Mouse (Mus musculus): ENCODE measurements at regions not wholly inside any gene's neighbourhood (a gene's known extent, or its start where the extent isn't known, plus 50 kb on each side); places are given as distances from the start of the nearest gene placed in this dataset.

DNA sequence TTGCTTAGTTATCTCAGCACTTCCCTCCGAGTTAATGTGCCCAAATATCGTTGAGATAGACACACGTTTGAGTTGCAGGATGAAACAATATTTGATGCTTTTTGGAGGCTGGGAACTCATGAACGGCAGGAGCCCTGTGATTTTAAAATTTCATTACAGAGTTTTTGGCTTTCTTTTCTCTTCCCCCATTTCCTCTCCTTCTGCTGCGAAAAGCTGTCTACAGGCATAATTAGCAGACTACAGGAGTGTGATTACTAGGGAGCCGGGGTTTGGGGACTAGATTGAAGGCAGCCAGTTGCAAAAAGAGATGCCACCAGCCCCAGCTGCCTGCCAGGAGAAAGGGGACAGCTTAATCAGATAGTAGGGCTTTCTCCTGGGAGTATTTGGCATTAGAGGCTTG is 274.2 kb upstream of the Mki67 start:
- DNase-seq (ENCODE audit: low read depth), result no peak

DNA sequence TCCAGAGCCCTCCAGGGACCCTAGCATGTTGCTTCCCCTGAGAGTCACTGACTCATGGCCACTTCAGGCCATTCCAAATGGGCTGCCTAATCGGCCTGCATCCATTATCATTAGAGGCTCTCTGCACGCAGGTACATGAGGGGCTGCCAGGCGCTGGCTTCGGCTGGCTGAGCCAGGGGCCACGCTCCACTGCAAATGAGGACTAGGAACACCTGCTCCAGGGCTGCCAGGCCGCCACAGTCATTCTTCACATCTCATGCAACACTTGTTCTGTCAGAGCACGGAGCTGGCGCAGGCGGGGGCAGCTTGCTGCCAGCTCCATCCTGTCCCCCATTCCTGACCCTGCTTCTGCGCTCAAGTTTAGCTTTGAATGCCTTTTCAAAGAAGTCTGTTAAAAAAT is 280.7 kb upstream of the Mki67 start:
- DNase-seq (ENCODE audit: low read depth), result no peak

DNA sequence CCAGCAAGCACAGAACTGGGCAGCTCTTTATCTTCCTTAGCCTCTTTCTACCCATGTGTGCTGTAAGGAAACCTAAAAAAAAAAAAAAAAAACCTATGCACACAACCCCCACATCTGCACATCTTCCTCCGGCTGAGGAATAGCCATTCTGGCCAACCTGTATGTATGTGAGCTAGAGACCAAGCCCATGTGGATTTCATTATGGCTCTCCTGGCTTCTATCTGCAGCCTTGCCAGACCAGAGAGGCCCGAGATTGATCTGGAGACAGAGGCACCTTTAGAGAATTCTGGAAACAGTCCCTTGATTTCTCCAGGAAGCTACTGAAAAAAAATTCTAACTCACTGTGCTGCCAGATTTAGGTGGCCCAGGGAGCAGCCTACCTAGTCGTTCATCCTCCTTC is 281.5 kb upstream of the Mki67 start:
- DNase-seq (ENCODE audit: low read depth), result no peak

DNA sequence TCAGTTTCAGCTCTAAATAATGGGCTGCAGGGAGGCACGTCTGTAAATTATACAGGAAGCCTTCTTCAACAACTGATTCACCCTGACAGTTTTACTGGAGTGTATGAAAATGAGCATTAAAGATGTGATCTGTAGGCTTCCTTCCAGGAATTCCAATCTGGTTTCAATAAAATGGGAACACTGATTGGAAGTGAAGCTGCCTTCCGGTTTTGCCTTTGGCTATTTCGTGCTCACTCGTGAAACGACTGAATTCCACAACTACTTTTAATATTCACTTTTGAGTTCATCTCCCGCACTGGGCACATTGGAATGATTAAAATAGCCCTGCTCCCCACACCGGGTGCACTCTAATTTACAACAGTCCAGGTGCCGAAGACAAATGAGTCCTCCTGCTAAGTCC is 286.2 kb upstream of the Mki67 start:
- DNase-seq (ENCODE audit: low read depth), result no peak

DNA sequence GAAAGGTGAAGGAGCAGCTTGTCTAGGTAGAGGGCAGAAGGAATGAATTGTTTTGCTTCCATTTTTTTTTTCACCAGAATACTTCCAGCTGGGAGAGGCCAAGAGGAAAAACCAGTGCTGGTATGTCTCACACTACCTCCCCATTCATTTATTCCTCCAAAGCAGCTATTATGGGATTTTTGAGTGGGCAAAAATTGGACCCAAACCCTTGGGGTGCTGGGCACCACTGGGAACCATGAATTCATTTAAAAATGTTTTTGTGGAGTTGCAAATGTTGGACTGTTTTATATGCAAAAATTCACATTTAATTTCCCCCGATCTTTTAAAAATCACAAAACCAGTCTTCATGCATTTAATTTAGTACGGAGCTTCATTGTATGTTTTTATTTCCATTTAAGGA is 287.1 kb upstream of the Mki67 start:
- DNase-seq (ENCODE audit: low read depth), result no peak

DNA sequence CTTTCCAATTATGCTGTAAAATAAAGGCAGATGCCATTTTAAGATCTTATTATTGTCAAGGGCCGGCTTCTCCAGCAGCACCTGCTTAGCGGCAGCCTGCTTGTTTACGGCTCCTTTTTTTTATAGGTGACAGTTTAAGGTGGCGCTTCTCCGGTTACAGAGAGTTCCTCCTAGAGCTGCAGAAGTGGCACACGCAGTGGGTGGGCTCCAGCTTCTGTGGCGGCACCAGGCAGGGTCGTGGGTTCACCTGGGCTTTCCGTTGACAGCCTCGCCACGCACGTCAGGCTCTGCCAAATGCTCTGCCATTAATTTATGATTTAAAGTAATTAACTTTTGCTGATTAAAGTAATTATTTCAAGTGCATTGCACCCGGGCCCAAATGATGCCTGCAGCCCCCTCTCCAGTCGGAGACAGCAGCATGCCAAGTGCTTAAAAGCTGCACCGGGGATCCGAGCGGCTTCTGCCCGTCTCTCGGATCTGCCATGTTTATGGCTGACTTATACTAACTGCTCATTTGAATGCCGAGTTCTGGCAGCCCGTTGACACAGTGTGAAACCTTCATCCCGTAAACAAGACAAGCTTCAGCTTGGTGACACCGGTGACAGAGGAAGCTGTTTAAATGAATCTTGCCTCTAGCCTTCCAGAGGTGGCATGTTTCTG is 291.8 kb upstream of the Mki67 start:
- DNase-seq (ENCODE audit: low read depth), result no peak

DNA sequence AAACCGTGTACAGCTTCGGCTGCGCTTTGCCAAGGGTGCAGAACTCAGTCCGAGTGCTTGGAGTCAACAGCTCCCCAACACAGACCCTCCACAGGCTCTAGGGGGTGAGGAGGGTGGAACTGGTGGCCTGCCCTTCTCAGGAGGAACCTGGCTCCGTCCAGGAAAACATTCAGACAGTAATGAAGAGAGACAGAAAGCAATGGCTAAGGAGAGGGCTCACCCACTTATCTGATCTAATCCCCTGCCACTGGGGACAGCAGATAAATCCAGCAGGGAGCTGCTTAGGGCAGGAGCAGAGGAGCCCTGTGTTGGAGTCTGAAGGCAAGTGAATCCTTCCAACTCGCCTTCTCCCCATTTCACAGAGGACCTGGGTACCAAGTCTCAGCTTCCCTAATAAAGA is 292.3 kb upstream of the Mki67 start:
- no peak for DNase-seq (ENCODE audit: low read depth)

DNA sequence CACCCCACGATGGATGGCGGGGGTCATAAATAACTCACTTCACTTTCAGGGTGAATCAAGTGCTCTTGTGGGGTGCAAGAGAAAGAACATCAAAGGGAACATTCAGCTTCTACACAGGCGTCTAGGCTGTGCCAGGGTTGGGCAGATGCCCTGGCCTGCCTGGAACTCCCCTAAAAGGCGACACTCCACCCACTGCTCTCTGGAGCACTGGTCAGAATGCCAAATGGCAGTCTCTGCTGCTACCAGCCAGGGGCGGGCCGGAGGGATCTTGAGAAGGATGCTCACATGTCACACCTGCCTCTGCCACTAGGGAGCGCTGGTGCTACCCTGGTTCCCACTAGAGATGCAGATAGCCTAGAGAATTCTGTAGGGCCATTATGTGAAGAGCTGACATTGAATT is 293.9 kb upstream of the Mki67 start:
- DNase-seq (ENCODE audit: low read depth), result peak; percentile 6

DNA sequence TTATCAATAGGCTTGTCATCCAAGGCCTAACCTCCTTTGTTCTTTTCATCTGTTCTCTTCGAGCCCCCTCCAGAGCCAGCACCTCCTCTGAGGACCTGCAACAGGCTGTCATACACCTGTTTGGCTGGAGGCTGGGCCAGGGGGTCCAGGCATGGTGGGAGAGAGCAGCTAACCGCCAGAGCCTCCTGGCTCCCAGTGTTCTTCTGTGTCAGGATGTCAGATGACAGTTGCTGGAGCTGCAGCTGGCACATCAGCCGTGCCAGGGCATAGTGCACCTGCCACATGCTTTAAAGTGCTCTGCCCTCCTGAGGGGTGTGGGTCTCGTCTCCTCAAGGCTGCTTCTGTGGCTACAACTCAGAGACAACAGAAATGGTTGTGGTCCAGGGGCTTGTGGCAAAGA is 298.5 kb upstream of the Mki67 start:
- no peak for DNase-seq (ENCODE audit: low read depth)

DNA sequence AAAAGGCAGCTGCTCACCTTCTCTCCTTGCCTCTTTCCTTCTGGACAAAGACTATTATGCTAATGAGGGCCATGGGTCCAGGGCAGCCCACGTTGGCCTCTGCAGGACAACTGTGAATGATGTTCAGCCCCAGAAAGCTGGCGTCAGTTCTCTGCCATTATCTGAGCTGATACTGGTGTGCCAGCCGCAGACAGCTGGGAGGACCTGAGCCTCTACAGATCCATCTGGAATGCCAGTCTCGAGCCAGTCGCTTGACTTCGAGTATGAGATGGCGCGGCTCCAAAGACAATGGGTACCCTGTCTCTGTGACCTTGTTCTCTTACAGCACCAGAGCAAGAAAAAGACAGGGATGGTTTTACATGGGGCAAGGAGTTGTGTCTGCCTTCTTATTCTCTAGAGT is 300.8 kb upstream of the Mki67 start:
- DNase-seq (ENCODE audit: low read depth), result no peak

DNA sequence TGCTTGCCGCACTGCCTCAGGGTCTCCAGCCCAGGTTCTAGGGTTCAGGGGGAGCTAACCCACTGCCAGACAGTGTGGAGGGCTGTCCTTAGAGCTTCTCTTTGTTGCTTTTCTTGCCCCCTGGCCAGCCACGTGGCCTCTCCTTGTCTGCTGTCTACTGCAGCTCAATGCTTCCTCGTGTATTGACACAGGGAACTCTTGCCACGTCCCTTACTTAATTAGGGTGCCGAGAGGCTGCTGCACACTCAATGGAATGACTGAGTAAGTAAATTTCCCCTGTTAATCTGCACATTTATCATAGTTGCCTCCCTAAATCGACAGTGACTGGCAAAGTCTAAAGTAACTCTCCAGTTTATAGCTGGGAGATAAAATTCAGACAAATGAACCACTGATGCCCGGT is 304.4 kb upstream of the Mki67 start:
- DNase-seq (ENCODE audit: low read depth), result no peak

DNA sequence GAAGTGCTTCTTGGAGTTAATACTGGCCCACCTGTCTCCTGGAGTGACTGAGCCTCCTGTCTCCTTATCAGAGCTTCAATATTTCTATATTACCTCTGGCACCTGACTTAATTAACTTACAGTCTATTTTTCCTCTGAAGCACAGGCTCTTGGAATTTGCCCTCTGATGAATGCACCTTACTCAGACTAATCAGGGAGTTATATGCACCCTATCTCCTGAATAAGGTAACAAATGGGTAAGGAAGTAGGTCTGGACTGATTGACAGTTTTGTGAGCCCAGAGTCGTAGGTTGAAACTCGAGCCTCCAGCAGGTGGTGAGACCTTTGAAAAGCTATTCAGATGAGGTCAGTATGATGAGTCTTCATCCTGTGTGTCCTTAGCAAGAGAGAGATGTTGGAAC is 304.9 kb upstream of the Mki67 start:
- DNase-seq (ENCODE audit: low read depth), result no peak

DNA sequence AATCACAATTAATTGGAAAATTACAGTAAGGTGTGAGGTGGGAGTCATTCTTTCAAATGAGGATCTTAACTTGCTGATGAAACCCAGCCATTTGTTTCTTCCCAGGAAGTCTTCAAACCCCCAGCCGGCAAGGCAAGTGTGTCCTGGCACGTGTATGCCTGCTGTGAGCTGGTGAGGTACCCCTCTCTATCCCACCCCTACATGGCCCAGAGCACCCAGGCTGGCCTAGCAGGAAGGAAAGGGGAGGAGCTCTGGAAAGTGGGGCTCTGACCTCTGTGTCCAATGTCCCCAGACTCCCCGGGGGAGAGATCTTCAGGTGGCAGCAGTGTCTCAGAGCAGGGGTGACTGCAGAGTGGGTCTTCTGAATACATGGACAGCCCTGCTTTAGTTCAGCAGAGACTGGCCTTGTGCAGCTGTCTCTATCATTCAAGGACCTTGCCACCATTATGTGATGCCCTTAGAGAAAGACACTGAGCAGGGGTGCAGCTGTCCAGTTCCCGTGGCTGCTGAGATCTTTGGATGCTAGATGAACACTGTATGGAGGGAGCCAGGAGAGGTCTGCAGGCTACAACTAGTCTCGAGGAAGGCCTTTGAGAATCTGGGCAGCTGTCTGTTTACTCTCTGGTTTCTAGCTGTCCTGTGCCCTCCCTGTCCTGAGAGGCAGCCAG is 306.8 kb upstream of the Mki67 start:
- no peak for DNase-seq (ENCODE audit: low read depth)

DNA sequence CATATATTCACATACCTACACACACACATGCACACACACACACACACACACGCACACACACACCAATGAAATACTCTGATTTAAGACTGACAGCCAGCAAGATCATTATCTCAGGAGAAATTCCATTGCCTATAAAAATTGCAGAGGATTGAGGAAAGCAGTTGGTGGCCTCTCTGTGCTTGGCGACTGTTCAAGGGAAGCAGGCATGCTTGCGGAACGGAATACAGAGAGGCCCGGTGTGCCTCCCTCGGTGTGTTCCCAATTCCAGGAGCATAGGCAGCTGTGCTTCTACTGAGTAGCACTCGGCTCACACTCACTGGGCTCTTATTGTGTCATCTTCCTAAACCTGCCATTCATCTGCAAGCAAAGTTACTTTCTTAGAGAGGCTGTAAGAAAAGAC is 310.3 kb upstream of the Mki67 start:
- no peak for DNase-seq (ENCODE audit: low read depth)

DNA sequence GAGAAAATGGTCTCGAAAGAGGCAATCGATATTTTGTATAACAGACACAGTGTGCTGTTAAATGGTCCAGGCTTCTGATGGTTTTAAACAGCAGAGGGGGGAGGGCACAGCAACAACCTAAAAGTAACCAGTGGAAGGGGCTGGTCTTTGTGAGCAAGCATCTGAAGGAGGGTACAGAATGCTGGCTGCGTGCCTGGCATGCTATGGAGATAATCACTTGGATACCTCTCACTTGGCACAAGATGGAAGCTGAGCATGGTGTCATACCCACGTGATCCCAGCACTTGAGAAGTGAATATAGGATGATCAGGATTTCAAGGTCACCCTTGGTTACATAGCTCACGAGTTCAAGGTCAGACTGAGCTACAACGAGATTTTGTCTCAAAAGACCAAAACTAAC is 315.9 kb upstream of the Mki67 start:
- DNase-seq (ENCODE audit: low read depth), result no peak

DNA sequence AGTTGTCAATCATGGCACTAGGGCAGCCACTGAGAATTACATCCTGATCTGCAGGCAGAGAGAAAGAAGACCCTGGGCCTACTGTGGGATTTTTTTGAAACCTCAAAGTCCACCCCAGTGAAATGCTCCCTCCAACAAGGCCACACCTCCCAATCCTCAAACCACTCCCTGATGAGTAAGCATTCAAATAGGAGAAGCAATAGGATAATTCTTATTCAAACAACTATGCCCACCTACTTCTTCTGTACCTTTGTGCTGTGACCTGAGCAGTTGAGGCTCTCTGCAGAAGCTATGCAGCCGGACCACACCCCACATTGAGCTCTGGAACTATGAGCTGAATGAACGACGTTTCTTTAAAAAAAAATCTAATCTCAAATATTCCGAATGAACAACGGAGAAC is 317.4 kb upstream of the Mki67 start:
- no peak for DNase-seq (ENCODE audit: low read depth)

DNA sequence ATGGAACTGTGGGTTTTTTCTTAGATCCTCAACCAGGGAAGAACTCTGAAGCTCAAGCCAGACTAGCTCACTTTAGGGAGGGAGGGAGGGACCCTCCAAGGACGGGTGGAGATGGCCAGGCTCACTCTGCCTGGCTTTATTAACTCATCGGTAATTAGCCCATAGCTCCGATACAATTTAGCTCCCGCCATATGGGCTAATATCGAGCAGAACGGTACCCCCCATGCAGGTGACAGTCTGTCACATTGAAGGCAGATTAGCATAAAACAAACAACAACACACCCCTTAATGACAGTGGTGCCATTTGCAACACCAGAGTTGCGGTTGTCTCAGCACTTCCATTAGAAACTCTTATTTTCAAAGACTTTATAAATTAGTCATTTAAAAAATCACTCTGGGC is 319.6 kb upstream of the Mki67 start:
- DNase-seq (ENCODE audit: low read depth), result no peak

DNA sequence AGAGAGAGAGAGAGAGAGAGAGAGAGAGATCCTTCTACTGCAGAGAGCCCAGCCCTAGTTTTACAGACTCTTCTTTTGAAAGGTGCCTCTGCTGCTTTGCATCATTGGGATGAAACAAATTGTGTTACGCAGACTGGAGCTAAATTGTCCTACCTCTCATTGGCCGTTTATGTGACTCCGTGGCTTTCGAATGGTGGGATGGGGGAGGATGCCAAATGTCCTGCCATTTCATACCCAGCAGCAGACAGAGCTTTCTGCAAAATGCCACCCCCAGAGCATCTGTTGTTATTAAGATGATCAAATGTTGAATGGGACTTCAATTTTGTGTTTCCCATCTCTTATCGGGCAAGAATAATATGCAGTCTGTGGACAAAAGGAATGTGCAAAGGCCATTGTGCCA is 321.9 kb upstream of the Mki67 start:
- no peak for DNase-seq (ENCODE audit: low read depth)

DNA sequence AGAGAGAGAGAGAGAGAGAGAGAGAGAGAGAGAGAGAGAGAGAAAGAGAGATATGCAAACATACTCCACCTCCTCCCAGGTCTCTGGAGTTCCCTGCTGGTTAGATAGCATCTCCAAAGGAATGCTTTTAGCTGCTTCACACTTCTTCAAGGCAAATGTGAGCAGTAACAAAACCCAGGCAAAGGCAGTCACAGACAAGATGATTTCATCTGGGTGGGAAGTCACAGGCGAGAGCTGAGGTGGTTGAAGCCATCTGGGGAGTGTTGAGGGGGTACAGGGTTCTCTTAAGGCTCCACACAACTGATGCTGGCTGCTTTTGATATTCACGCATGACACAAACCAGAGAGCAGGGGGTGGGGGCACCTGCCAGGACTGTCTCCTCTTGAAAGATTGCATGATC is 322.7 kb upstream of the Mki67 start:
- no peak for DNase-seq (ENCODE audit: low read depth)

DNA sequence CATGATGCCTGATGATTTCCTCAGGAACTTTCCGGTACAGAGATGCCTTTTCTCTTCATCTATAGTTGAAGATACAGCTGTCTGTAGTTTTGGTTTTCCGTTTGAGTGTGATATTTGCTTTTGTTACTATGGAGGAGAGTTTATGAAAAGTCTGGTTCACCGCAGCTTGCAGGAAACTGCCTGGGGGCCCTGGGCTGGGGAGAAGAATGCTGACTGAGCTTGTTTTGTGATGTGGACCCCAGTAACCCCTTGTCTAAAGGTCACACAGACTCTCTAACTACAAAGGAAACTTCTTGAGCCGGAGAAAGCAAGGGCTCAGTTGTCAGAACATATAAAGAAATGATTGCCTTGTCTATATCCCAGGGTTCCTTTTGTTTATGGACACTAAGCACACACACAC is 325.8 kb upstream of the Mki67 start:
- no peak for DNase-seq (ENCODE audit: low read depth)

DNA sequence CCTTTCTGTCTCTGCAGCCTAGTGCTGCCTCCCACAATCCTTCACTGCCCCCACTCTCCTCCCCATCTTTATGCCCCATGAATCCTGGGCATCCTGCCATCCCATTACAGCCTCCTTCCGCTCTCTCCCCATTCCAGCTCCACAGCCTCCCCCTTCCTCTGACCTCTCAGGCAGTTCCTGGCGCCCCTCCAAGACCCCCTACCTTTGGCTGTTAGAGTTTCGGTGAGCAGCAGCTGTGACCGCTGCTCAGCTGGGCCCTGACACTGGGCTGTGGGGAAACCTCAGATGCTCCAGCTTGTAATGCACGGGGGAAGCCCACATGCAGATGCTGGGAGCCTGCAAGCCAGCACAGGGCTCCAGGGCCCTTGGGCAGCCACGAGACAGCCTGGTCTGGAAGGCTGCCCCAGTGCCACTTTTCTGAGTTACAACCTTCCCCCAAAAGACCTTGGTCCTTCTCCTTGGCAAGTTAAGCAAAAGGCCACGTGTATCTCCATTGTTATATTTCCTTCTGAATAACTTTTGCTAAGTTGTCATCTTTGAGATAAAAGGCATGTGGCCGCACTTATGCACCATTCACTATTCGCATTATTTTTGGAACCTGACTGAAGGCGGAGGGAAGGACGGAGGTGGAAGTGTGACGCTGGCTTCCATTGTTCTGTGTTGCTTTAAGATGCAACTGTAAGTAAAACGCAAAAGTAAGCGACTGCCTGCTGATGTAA is 330.6 kb upstream of the Mki67 start:
- no peak for DNase-seq (ENCODE audit: low read depth)

DNA sequence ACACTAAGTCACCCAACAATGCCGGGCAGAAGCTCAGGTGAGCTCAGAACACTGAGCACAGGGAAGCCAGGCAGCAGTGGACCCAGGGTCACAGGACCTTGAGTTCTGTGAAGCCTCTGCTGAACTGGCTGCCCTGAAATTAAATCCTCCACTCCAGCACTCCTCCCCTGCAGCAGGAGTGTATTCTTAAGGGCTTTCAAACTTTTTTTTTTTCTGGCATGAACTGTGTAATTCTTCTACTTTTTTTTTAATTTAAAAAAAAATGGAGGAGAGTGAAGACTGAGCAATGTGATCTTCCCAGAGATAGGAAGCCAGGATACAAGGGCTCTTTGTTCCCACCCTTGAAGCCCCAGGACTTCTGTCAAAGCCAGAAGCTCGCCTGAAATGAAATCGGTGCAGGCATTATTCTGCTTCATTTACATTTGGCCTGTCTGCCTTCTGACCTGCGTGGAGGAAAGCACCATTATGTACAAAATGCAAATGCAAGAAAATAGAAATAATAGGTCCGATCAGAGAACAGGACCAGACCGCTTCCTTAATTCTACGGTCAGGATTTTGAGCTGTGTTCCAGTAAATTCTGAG is 331.3 kb upstream of the Mki67 start:
- DNase-seq (ENCODE audit: low read depth), result no peak

DNA sequence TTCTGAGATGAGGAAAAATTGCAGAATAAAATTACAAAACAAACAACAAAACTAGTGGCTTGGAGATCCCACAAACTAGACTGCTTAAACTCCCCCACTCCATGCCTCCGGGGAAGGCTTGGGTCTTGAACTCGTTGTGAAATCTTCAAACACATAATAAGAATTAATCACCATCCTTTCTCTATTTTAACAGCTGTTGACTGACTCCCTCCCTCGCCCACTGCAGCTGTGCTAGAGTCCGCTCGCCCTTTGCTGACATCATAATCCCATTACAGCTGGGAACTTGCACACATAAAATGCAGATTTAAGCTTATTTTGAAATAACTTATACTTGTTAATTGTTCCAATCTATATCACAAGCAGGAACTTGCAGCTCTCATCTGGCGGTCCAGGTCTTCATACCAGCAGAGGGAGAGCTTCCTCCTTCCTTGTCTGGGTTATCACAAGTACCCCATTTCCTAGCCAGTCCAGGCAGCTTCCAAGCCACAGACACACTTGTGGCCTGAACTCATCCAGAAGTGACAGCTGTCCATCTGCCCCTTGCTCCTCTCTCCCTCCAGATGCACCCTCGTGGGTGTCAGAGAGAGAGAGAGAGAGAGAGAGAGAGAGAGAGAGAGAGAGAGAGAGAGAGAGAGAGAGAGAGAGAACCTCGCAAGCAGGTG is 332.9 kb upstream of the Mki67 start:
- no peak for DNase-seq (ENCODE audit: low read depth)

All from induced T-regulatory cell, adult 2 months (primary cell).